Mouse (Mus musculus): ENCODE measurements at regions not wholly inside any gene's neighbourhood (a gene's known extent, or its start where the extent isn't known, plus 50 kb on each side); places are given as distances from the start of the nearest gene placed in this dataset.

DNA sequence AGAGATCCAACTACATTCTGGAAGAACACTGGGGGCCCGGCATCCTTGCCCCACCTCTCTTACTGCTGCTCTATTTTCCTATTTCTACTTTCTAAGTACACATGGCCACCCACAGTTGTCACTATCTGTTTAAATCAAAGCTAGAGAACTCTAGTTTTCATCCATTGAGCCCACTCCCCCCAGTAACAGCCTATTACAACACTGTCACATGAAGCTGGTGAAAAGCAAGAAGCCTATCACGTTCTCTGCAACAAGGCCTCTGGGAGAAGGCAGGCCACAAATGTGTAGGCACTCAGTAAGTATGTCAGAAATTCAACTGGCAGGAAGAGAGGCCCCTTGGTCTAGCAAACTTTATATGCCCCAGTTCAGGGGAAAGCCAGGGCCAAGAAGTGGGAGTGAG is 222.0 kb upstream of the Smim15 start:
- no peaks in the 10 kb centered on the region for H3K4me1 ChIP-seq (replicated peaks)
- ATAC-seq (ENCODE audit: low read depth) (no peak), DNase-seq (no peak)
- no peak overlapping the region for H3K27ac ChIP-seq
- 67% methylated on average over 2 of the region's 2 CpGs for WGBS (ENCODE audit: insufficient replicate concordance)
- no peaks in the 10 kb centered on the region for H3K9me3 ChIP-seq (replicated peaks)
- no peak overlapping the region for H3K4me3 ChIP-seq (replicated peaks)
- no peak overlapping the region for H3K4me2 ChIP-seq
- no peaks in the 10 kb centered on the region for H3K36me3 ChIP-seq
- no peak overlapping the region for H3K9ac ChIP-seq
- no peaks in the 10 kb centered on the region for H3K27me3 ChIP-seq

- no peak overlapping the region for H3K4me3 ChIP-seq (replicated peaks)
- H3K27ac ChIP-seq = no peak overlapping the region
- ATAC-seq (ENCODE audit: low read depth) (no peak), DNase-seq (no peak)
- H3K9me3 ChIP-seq (replicated peaks) = no peaks in the 10 kb centered on the region
- no peak overlapping the region for H3K9ac ChIP-seq
- WGBS (ENCODE audit: insufficient replicate concordance) = 73% methylated on average over 9 of the region's 9 CpGs
- no peaks in the 10 kb centered on the region for H3K4me1 ChIP-seq (replicated peaks)
- no peaks in the 10 kb centered on the region for H3K36me3 ChIP-seq
- no peaks in the 10 kb centered on the region for H3K27me3 ChIP-seq
- H3K4me2 ChIP-seq = no peak overlapping the region
Measured at GRCm38 (mm10) chr13:107813562-107814161, 230.6 kb upstream of the Smim15 start.

GRCm38 (mm10) chr13:107812014-107812413 is 232.2 kb upstream of the Smim15 start:
- no peak for DNase-seq

GRCm38 (mm10) chr13:107810802-107811192 is 233.4 kb upstream of the Smim15 start:
- 64% methylated on average over 9 of the region's 9 CpGs for WGBS (ENCODE audit: insufficient replicate concordance)

More at GRCm38 (mm10) chr13:107812014-107812413, 232.2 kb upstream of the Smim15 start:
- Histone ChIP-seq H3K4me1 (replicated peaks) (no peaks in the 10 kb centered on the region), H3K27ac (no peak overlapping the region), H3K4me2 (no peak overlapping the region), H3K4me3 (replicated peaks) (no peak overlapping the region), H3K9ac (no peak overlapping the region), H3K36me3 (no peaks in the 10 kb centered on the region), H3K27me3 (no peaks in the 10 kb centered on the region), H3K9me3 (replicated peaks) (no peaks in the 10 kb centered on the region)
- no peak for ATAC-seq (ENCODE audit: low read depth)
- WGBS (ENCODE audit: insufficient replicate concordance) = 44% methylated on average over 5 of the region's 5 CpGs

GRCm38 (mm10) chr13:107810060-107810801 is 234.0 kb upstream of the Smim15 start:
- Histone ChIP-seq H3K9me3 (replicated peaks) (no peaks in the 10 kb centered on the region), H3K4me3 (replicated peaks) (no peak overlapping the region), H3K27ac (no peak overlapping the region), H3K4me2 (no peak overlapping the region), H3K27me3 (no peaks in the 10 kb centered on the region), H3K9ac (no peak overlapping the region), H3K36me3 (no peaks in the 10 kb centered on the region), H3K4me1 (replicated peaks) (no peaks in the 10 kb centered on the region)
- no peak for ATAC-seq (ENCODE audit: low read depth)
- 55% methylated on average over 9 of the region's 9 CpGs for WGBS (ENCODE audit: insufficient replicate concordance)
- no peak for DNase-seq

More at GRCm38 (mm10) chr13:107810802-107811192, 233.4 kb upstream of the Smim15 start:
- ATAC-seq (ENCODE audit: low read depth) = no peak
- H3K9me3 ChIP-seq (replicated peaks) = no peaks in the 10 kb centered on the region
- H3K4me2 ChIP-seq = no peak overlapping the region
- H3K27ac ChIP-seq = no peak overlapping the region
- no peaks in the 10 kb centered on the region for H3K27me3 ChIP-seq
- no peak overlapping the region for H3K4me3 ChIP-seq (replicated peaks)
- H3K36me3 ChIP-seq = no peaks in the 10 kb centered on the region
- H3K9ac ChIP-seq = no peak overlapping the region
- H3K4me1 ChIP-seq (replicated peaks) = no peaks in the 10 kb centered on the region
- no peak for DNase-seq

GRCm38 (mm10) chr13:107808961-107809360 is 235.3 kb upstream of the Smim15 start:
- 73% methylated on average over 2 of the region's 2 CpGs for WGBS (ENCODE audit: insufficient replicate concordance)
- no peak overlapping the region for H3K4me2 ChIP-seq
- no peak overlapping the region for H3K9ac ChIP-seq
- H3K27ac ChIP-seq = no peak overlapping the region
- DNase-seq (no peak), ATAC-seq (ENCODE audit: low read depth) (no peak)
- no peak overlapping the region for H3K4me3 ChIP-seq (replicated peaks)
- H3K4me1 ChIP-seq (replicated peaks) = no peaks in the 10 kb centered on the region
- H3K27me3 ChIP-seq = no peaks in the 10 kb centered on the region
- no peaks in the 10 kb centered on the region for H3K36me3 ChIP-seq
- H3K9me3 ChIP-seq (replicated peaks) = peaks cover 3% of the 10 kb centered on the region; the same call in 1 of the 2 replicates

DNA sequence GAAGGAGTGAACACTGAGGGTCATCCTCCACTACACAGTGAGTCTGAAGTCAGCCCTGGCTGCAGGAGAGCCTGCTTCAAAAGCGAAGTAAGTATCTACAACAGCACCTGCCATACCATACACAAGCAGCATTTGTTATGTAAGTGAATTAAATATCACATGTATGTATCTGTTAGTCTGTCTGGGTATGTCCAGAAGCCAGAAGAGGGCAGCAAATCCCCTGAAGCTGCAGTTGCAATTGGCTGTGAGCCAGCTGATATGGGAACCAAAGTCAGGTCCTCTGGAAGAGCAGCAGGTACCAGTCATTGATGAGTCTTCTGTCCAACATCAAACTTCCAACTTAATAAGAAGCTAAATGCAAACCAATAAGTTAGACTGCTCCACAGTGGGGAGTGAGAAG is 239.8 kb upstream of the Smim15 start:
- no peak for DNase-seq
- no peak for ATAC-seq (ENCODE audit: low read depth)
- Histone ChIP-seq H3K4me3 (replicated peaks) (no peak overlapping the region), H3K9ac (no peak overlapping the region), H3K9me3 (replicated peaks) (peaks cover 3% of the 10 kb centered on the region; the same call in 1 of the 2 replicates), H3K27me3 (no peaks in the 10 kb centered on the region), H3K27ac (no peak overlapping the region), H3K4me1 (replicated peaks) (no peaks in the 10 kb centered on the region), H3K4me2 (no peak overlapping the region), H3K36me3 (no peaks in the 10 kb centered on the region)
- WGBS (ENCODE audit: insufficient replicate concordance) = 74% methylated on average over 1 of the region's 1 CpGs

DNA sequence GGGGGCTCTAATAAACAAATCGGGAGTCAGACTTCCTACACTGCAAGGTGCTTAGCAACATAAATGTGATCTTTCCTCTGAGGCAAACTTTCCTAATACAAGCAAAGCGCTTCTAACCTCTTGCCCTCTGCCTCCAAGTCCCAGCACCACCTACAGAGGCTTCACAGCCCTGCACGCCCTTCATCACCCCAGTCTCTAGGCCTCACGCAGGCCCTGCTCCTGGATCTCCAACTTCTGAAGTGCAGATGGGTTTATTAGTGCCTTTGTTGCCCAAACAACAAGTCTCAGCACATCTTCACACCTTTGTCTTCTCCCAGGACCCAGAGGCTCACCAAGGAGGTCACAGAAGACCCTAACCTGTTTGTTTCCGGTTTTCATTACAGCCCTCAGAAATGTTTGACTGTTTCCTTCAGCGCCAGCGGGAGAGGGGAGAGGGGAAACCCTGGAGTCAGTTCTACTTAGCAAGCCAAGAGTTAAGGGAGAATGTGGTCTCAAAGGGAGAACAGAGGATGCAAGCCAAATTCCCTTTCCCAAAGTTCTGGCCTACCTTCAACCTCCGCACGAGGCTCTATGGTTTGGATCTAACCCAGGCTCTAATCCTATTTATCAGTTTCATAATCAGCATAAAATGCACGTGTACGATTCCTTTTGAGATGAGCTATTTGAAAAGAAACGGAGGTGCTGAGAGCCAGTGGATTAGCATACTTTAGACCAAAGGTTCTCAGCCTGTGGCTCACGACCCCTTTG is 244.9 kb upstream of the Smim15 start:
- Histone ChIP-seq H3K9me3 (replicated peaks) (no peaks in the 10 kb centered on the region), H3K27me3 (no peaks in the 10 kb centered on the region), H3K4me3 (replicated peaks) (no peak overlapping the region), H3K27ac (no peak overlapping the region), H3K36me3 (no peaks in the 10 kb centered on the region), H3K9ac (no peak overlapping the region), H3K4me1 (replicated peaks) (0 out of 2 replicates have a peak, but pooled peaks cover 5% of the 10 kb centered on the region), H3K4me2 (no peak overlapping the region)
- 67% methylated on average over 13 of the region's 13 CpGs for WGBS (ENCODE audit: insufficient replicate concordance)
- no peak for DNase-seq
- ATAC-seq (ENCODE audit: low read depth) = no peak

DNA sequence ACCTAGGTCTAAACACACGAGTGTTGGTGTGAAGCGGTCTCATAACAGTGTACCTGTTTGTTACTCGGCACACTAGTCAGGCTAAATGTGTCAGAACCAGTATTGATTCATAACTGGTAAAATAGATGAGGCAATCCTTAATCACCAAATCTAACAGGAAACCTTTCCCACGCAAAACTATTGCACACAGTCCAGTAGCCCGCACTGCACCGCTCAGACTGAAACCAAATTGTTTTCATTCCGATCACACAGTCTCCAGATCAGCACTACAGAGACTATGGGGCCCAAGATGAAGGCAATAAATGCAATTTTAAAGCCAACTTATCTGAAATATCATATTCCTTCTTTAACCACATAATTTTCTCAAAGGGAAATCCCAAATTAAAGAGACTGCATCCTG is 246.1 kb upstream of the Smim15 start:
- Histone ChIP-seq H3K27ac (no peak overlapping the region), H3K4me1 (replicated peaks) (peaks cover 13% of the 10 kb centered on the region; the same call in 1 of the 2 replicates), H3K9me3 (replicated peaks) (no peaks in the 10 kb centered on the region), H3K36me3 (no peaks in the 10 kb centered on the region), H3K9ac (no peak overlapping the region), H3K27me3 (no peaks in the 10 kb centered on the region), H3K4me2 (no peak overlapping the region), H3K4me3 (replicated peaks) (no peak overlapping the region)
- ATAC-seq (ENCODE audit: low read depth) (no peak), DNase-seq (no peak)
- 68% methylated on average over 7 of the region's 7 CpGs for WGBS (ENCODE audit: insufficient replicate concordance)

DNA sequence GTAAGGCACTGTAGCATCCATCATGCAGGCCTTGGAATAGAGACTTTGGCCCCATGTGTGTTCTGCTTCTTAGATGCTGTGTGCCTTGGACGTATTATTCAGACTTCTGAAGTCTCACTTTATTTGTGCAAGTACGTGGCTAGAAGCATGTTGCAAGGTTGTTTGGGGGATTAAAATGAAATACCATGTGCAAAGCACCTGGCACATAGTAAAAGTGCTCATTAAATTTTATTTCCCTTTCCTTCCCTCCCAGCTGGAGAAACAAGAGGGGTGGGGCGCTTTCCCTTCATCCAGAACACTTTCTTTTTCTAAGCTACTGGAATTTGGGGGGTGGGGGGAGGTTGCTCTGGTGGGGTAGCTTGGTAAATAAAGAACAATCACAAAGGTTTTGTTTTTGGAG is 248.7 kb upstream of the Smim15 start:
- H3K4me3 ChIP-seq (replicated peaks) = no peak overlapping the region
- ATAC-seq (ENCODE audit: low read depth) (no peak), DNase-seq (no peak)
- H3K36me3 ChIP-seq = no peaks in the 10 kb centered on the region
- no peak overlapping the region for H3K4me2 ChIP-seq
- peaks cover 13% of the 10 kb centered on the region; the same call in 1 of the 2 replicates for H3K4me1 ChIP-seq (replicated peaks)
- H3K9ac ChIP-seq = no peak overlapping the region
- H3K9me3 ChIP-seq (replicated peaks) = no peaks in the 10 kb centered on the region
- no peaks in the 10 kb centered on the region for H3K27me3 ChIP-seq
- 80% methylated on average over 3 of the region's 3 CpGs for WGBS (ENCODE audit: insufficient replicate concordance)
- no peak overlapping the region for H3K27ac ChIP-seq

DNA sequence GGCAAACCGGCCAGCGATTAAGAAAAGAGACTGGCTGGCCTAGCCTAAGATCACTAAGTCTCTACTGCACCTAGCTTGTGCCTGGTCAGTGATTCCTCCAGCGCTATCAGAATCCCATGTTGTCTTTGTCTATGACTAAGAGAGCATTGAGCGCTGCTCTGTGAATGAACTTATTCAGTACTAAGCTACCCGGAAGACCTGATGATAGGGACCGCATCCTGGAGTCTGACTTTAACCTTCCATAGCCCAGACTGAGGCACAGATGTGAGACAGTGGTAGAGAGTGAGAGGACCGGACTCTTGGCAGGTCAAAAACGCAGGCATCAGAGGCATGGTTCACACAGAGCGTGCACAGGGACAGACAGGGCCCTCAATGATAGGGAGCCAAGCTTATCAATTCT is 252.5 kb upstream of the Smim15 start:
- Histone ChIP-seq H3K9ac (no peak overlapping the region), H3K4me3 (replicated peaks) (no peak overlapping the region), H3K4me1 (replicated peaks) (peaks cover 8% of the 10 kb centered on the region; the same call in 1 of the 2 replicates), H3K36me3 (no peaks in the 10 kb centered on the region), H3K9me3 (replicated peaks) (no peaks in the 10 kb centered on the region), H3K27ac (no peak overlapping the region), H3K4me2 (no peak overlapping the region), H3K27me3 (no peaks in the 10 kb centered on the region)
- DNase-seq = no peak
- no peak for ATAC-seq (ENCODE audit: low read depth)
- WGBS (ENCODE audit: insufficient replicate concordance) = 72% methylated on average over 9 of the region's 9 CpGs

Measured in liver, embryonic 13.5 days (tissue).